Mouse (Mus musculus) inflammation-experienced regulatory T-cells, adult 6 months (primary cell): ENCODE measurements around the gene Fcrl5. TPM values are rescaled to one million over a fixed set of nuclear protein-coding genes. Genes with fewer than 3 reads are reported as not detected.
A peak's percentile ranks its signal among the peaks of the same experiment; 100 is the strongest.

Experiments
- ATAC-seq: one replicate; pipeline ENCODE4 v1.8.0; 2017
- polyA plus RNA-seq, 3 experiments: library from polyadenylated mRNA; unstranded; fragments of 100-300 nt; shearing (Covaris generic); gene quantifications; one replicate each; pipeline ENCODE4 v1.2.1; 2017

Fcrl5 gene
- polyA plus RNA-seq, 3 experiments from 2014 or later = 0.31 to 0.51 (median 0.39) TPM

GRCm38 (mm10) chr3:87528841-87529240, 93.3 kb downstream of the Fcrl5 start:
- no peak for ATAC-seq

GRCm38 (mm10) chr3:87529568-87529967, 94.0 kb downstream of the Fcrl5 start:
- ATAC-seq = peak; percentile 73

GRCm38 (mm10) chr3:87530234-87530633, 94.7 kb downstream of the Fcrl5 start:
- ATAC-seq = no peak

GRCm38 (mm10) chr3:87533667-87534378, 98.2 kb downstream of the Fcrl5 start:
- no peak for ATAC-seq

GRCm38 (mm10) chr3:87538034-87538433, 102.5 kb downstream of the Fcrl5 start:
- peak; percentile 67 for ATAC-seq

GRCm38 (mm10) chr3:87540028-87540675, 104.6 kb downstream of the Fcrl5 start:
- ATAC-seq = no peak

GRCm38 (mm10) chr3:87540714-87541113, 105.1 kb downstream of the Fcrl5 start:
- ATAC-seq = no peak

- ATAC-seq = no peak
Measured at GRCm38 (mm10) chr3:87542481-87543215, 107.1 kb downstream of the Fcrl5 start.

GRCm38 (mm10) chr3:87545554-87545953, 110.0 kb downstream of the Fcrl5 start:
- no peak for ATAC-seq

- no peak for ATAC-seq
Measured at GRCm38 (mm10) chr3:87546291-87546721, 110.7 kb downstream of the Fcrl5 start.

- ATAC-seq = no peak
Measured at GRCm38 (mm10) chr3:87549908-87550307, 114.3 kb downstream of the Fcrl5 start.

Other genes starting within 250 kb of the Fcrl5 start
- gene Fcrls, start 172.0 kb upstream of the Fcrl5 start, polyA plus RNA-seq = under 1 TPM in 2 of 3 experiments, not detected in 1; 0.30 to 0.41 TPM
- gene Cd5l, start 77.9 kb upstream of the Fcrl5 start, polyA plus RNA-seq = under 1 TPM in 2 of 3 experiments, not detected in 1; 0.16 to 0.58 TPM
- 10 to 100 TPM; 19.6 to 37.1 (median 30.9) TPM for gene Fcrl1, start 59.4 kb upstream of the Fcrl5 start, polyA plus RNA-seq
- gene Etv3, start 89.6 kb downstream of the Fcrl5 start, polyA plus RNA-seq = 10 to 100 TPM; 13.5 to 22.5 (median 19.3) TPM
- 1 to 10 TPM; 2.0 to 4.4 (median 4.0) TPM for gene Arhgef11, start 181.8 kb downstream of the Fcrl5 start, polyA plus RNA-seq